Mouse (Mus musculus) heart, adult 2 months (tissue): Measurements from ENCODE around the gene Tbc1d4. TPM values are rescaled to one million over a fixed set of nuclear protein-coding genes. Genes with fewer than 3 reads are reported as not detected.

Experiments
- DNase-seq, 2 experiments: peaks; one replicate each; pipeline ENCODE4 v3.0.0; 2021
- H3K27ac ChIP-seq: fragments of 200-600 bp; 2 replicates; pipeline ENCODE4 v1.8.1; 2022
- H3K27me3 ChIP-seq: fragments of 200-500 bp; 2 replicates; pipeline ENCODE4 v1.6.1; 2012; ENCODE audit warnings: mild to moderate bottlenecking, low read length, inconsistent platforms, mixed read lengths; ENCODE audit not compliant: control insufficient read depth, insufficient read depth
- H3K36me3 ChIP-seq: fragments of 200-500 bp; 2 replicates; pipeline ENCODE4 v1.6.1; 2012; ENCODE audit warnings: low read length, inconsistent platforms; ENCODE audit not compliant: control insufficient read depth, insufficient read depth
- H3K4me1 ChIP-seq: fragments of 200-500 bp; 2 replicates; pipeline ENCODE4 v1.6.1; 2011; ENCODE audit warnings: low read length; ENCODE audit not compliant: control insufficient read depth, insufficient read depth
- H3K4me3 ChIP-seq: fragments of 200-600 bp; 2 replicates; pipeline ENCODE4 v1.8.1; 2022
- H3K79me2 ChIP-seq: fragments of 200-500 bp; replicated peaks from 2 replicates; pipeline ENCODE4 v1.6.1; 2012; ENCODE audit warnings: mild to moderate bottlenecking, inconsistent platforms, low read length, moderate library complexity, mixed read lengths; ENCODE audit not compliant: control insufficient read depth, insufficient read depth
- H3K9ac ChIP-seq: fragments of 200-500 bp; 2 replicates; pipeline ENCODE4 v1.6.1; 2012; ENCODE audit warnings: low read depth, mild to moderate bottlenecking, control low read depth, inconsistent platforms, low read length, mixed read lengths
- CTCF ChIP-seq: fragments of 200-600 bp; IDR thresholded peaks from 2 replicates; pipeline ENCODE4 v1.8.1; 2022; ENCODE audit warnings: antibody characterized with exemption, mild to moderate bottlenecking, moderate library complexity
- EP300 ChIP-seq: fragments of 200-500 bp; IDR thresholded peaks from 2 replicates; pipeline ENCODE4 v1.6.1; 2011; ENCODE audit warnings: low read depth, low read length, control low read depth; ENCODE audit not compliant: insufficient read depth
- POLR2A ChIP-seq: fragments of 200-500 bp; IDR thresholded peaks from 2 replicates; pipeline ENCODE4 v1.6.1; 2011; ENCODE audit warnings: mild to moderate bottlenecking, low read depth, low read length, control low read depth; ENCODE audit not compliant: insufficient read depth
- WGBS: fragments of 180-500 bp; shearing (Covaris S2); methylation state at CpG from one replicate; pipeline ENCODE4 v1.1.7; 2018; 5-methylcytosine and 5-hydroxymethylcytosine counted together
- intact Hi-C: fragments of 180-260 bp; cut with DNase I; formaldehyde crosslinking; loops from one replicate; pipeline ENCODE4 v1.15.1; 2025
- polyA plus RNA-seq: library from polyadenylated mRNA; depleted of rRNA; stranded (reverse); fragments of >200 nt; gene quantifications from 2 replicates; pipeline ENCODE4 v1.2.3, GENCODE M21; 2012; rRNA removed
- total RNA-seq, 2 experiments: library from RNA; stranded (reverse); gene quantifications; 2 replicates each; pipeline ENCODE4 v1.2.3; 2021

The Tbc1d4 gene
- total and polyA plus RNA-seq, 3 experiments = 33.2 to 90.6 (median 84.1) TPM

GRCm38 (mm10) chr14:101417679-101418078 lies 191.3 kb downstream of the Tbc1d4 start:
- Histone ChIP-seq H3K9ac (no peak overlapping the region), H3K4me1 (no peaks in the 10 kb centered on the region), H3K79me2 (no peaks in the 10 kb centered on the region), H3K27ac (no peak overlapping the region), H3K36me3 (no peaks in the 10 kb centered on the region), H3K4me3 (no peak overlapping the region), H3K27me3 (no peaks in the 10 kb centered on the region)
- DNase-seq = no peak
- no peak for TF ChIP-seq CTCF
- no peak for TF ChIP-seq EP300
- no peak for TF ChIP-seq POLR2A
- intact Hi-C loops = no loop called here
- WGBS = 81% methylated on average over 2 of the region's 2 CpGs

Other genes with a start within 250 kb of the Tbc1d4 start
- gene Commd6, start 31.5 kb upstream of the Tbc1d4 start, total RNA-seq = 10 to 100 TPM; 24.8 to 33.6 TPM
- gene Commd6, start 31.5 kb upstream of the Tbc1d4 start, polyA plus RNA-seq = 14.4 and 19.9 TPM in 2 replicates
- gene Uchl3, start 44.8 kb upstream of the Tbc1d4 start, total RNA-seq = 10 to 100 TPM; 29.9 to 35.0 TPM
- 18.5 and 26.9 TPM in 2 replicates for gene Uchl3, start 44.8 kb upstream of the Tbc1d4 start, polyA plus RNA-seq
- under 1 TPM in 1 of 2 experiments, not detected in 1; 0.89 TPM for gene Gm9922, start 120.6 kb upstream of the Tbc1d4 start, total RNA-seq
- gene Gm9922, start 120.6 kb upstream of the Tbc1d4 start, polyA plus RNA-seq = 1.00 and 2.7 TPM in 2 replicates
- gene Lmo7, start 120.8 kb upstream of the Tbc1d4 start, total RNA-seq = 100 to 1,000 TPM; 336 to 412 TPM
- 165 and 237 TPM in 2 replicates for gene Lmo7, start 120.8 kb upstream of the Tbc1d4 start, polyA plus RNA-seq